Mouse (Mus musculus) frontal cortex, adult (tissue): Measurements from ENCODE around the gene Myo6.

Source experiments
- ATAC-seq: cut with Nextera tagmentation; 2 replicates; pipeline ENCODE4 v1.9.2; 2017; ENCODE audit warnings: mild to moderate bottlenecking, moderate library complexity, mixed read lengths; ENCODE audit not compliant: low TSS enrichment

Myo6 gene

DNA sequence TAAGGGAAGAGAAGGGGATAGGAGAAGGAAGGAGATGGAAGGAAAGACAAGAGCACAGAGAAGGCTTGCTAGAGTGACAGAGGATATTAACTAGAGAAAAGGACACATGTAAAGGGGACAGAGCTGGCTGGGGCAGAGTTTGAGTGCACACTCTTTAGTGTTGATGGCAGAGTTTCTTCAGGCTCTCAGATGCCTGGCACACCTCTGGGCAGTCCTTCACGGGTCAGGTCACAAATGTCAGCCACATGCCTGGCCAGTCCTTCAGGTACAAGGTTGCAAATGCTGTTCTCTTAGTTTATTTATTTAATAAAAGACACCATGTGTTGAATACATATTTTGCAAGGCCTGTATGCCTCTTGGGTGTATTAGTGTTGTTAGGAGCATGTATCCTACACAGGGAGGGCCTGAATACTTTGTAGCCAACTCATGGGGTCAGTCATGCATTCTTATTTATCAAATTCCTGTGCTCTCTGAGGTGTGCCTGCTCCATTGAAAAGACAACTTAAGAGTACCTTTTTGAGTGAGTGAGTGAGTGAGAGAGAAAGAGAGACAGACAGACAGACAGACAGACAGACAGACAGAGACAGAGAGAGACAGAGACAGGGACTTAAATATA is 72.5 kb downstream of the Myo6 start:
- ATAC-seq = no peak

DNA sequence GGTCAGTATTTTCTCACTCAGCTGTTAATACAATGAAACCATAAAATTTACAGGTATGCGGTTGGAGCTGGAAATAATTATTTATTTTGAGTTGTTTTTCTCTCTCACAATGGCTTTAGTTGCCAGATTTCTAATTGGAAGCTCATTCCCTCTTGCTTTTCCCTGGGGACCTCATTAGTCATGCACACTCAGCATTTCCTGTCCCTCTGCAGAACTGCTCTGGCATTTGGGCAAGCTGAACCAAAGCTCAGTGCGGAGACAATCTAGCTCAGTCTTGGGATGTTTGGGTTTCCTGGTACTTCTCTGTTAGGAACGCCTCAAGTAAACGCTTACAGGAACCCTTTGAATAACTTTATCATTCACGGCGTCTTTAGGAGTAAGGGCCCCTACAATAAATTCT is 76.9 kb downstream of the Myo6 start:
- no peak for ATAC-seq

DNA sequence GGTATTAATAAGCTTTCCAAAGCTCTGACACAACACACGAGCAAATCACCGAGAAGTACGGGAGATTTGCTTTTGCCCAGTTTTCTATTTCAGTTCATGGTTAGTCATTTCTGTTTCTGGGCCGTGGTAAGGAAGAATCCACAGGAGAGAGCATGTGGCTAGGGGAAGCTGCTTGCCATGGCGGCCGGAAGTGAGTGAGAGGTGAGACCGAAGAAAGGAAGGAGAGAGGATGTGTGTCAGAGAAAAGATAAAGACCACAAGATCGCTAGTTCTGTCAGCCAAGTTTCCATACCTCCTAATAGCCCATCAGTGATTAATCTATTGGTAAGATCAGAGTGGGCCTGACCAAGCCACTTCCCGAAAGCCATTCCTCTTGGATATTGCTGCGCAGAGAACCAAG is 87.3 kb downstream of the Myo6 start:
- ATAC-seq = no peak

DNA sequence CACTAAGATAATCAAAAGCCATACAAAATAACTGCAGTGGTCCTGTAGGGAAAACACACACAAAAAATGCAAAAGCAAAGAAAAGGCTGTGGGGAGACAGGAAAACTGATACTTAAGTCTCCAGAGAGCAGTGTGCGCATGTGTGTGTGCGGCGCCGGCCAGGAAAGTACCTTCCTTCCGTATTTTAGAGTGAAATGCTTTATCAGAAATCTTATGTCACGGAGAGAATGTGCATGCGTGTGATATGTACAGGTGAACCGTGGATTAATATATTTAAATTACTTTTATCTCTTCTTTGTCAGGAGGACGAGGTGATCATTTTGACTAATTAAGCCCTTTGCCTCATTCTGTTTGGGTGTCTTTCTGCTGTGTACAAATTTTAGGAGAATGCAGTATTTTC is 88.4 kb downstream of the Myo6 start:
- ATAC-seq = no peak

DNA sequence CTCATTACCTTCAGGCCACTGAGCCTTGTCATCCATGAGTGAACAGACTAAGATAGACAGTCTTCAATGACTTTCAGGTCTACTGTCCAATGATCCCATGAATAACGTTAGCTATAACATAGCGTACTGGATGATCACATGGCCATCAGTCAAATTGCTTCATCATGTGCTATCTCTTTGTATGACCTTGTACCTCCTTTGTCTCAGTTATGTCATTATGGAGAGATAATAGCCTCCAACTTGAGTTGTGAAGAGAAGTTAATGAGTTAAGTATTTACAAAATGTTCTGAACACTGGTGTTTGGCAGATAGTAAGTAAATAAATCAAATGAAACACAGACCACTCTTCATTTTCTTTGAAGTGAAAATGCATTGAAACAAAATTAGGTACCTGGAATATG is 91.7 kb downstream of the Myo6 start:
- ATAC-seq = no peak

DNA sequence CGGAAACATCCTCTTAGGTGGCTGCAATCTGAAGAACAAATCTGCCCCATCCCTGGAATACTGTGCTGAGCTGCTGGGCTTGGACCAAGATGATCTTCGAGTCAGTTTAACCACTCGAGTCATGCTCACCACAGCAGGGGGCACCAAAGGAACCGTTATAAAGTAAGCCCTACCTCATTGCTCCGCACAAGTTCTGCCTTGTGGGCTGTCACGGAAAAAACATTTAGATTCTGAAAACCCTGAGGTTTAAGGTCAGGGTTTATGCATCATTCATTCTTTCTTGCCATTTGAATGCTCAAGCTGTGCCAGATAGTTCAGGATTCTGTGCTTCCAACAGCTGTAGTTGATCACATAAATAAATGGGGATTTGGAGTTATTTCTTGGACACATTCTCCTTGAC is 93.6 kb downstream of the Myo6 start:
- no peak for ATAC-seq

DNA sequence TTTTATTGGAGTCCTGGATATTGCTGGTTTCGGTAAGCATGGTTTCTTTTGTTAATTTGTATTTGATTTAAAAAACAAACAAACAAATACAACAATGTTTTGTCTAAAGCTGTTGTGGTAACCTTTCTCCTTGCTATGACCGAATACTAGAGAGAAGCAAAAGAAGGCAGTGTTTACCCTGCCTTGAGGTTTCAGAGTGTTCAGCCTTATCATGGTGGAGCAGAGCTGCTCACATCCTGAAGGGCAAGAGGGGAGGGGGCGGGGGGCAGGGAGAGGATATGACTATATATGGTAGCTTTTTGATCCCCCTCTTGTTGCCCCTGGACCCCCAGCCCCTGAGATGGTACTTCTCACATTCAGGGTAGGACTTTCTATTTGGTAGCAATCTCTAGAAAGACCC is 96.1 kb downstream of the Myo6 start:
- no peak for ATAC-seq

DNA sequence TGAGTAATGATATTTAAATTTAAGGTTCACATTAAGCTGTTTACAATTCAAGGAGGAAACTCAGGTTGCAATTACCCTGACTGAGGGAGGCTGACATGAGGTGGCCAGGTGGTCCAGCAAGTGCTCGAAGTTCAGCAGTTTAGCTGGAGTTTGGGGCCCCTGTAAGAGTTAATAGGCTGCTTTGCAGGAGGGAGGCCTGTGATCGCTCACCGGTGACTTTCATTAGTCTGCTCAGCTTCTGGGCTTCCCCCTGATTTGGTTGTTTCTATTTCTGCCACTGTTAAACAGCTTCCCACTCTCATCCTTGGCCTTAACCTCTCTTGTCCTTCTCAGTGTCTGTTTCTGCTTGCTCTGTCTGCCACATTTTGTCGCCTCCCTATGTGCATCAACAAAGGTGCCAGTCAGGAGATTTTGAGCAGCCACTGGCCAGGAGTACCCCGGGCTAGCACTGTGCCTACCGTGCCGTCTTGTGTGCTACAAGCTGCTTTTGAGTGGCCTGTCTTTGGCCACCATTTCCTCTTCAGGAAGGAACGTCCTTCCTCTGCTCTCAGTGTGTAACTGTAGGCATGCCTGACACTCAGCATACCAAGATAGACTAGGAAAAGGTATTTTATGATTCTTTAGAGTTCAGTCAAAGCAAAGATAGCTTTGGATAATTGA is 97.7 kb downstream of the Myo6 start:
- no peak for ATAC-seq

DNA sequence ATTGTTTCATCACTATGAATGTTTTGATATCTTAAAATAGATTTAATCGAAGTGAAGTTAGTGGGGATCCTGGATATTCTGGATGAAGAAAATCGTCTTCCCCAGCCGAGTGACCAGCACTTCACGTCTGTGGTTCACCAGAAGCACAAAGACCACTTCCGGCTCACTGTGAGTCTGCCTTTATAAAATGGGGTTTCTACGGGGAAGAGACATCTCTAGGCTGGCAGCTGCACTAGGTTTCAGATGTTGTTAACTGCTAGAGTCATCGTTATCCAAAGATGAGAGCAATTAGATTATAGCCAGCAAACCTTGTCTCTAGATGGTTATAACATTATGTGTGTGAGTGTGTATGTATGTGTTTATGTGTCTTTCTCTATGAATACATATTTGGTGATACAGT is 101.3 kb downstream of the Myo6 start:
- no peak for ATAC-seq

DNA sequence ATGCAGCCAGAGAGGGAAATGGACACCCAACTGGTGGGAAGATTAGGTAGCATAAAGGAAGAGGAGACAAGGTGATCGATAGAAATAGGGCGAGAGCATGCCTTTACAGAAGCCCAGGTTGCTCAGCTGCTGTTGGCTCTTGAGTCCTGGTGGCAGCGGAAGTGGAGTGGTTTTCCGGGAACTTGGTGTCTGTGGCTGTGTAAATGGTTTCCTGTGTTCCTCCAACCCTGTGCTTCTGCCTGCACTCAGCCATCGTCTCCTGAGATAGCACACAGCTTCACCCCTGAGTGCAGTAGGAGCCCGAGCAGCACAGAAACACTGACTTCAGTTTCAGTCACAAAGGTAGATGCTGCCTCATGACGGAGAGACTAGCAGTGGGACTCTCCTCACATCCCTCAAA is 101.7 kb downstream of the Myo6 start:
- no peak for ATAC-seq

DNA sequence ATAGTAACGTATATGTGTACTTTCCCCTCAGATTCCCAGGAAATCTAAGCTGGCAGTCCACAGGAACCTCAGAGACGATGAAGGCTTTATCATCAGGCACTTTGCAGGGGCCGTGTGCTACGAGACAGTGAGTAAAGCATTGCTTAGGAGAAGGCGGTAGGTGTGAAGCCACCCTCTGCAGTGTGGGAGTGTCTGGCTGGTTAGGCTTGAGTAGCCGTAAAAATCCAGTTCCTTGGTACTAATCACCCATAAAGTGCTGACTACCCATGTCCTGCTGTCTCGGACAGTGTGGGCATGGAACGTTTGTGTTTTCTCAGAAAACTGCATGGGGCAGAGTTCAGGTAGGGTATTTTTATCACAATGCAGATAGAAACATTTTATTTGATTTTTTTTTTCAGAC is 104.8 kb downstream of the Myo6 start:
- peak; percentile 90 for ATAC-seq

DNA sequence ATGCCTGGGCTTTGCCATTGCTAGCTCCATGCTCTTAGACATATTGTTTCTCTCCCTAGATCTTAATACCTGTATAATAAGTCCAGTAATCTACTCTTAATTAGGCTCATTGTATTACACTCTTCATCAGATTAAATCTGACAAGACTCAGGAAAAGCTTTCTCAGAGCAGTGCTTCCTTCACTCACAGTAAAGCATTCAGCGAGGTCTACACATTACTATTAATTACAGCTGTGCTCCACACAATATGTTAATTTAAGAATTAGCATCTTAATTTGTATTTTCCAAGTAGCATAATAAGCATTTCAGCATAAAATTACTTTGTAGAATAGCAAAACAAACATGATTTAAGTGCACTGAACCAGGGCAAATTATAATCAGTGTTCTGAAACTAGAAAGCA is 108.1 kb downstream of the Myo6 start:
- no peak for ATAC-seq

DNA sequence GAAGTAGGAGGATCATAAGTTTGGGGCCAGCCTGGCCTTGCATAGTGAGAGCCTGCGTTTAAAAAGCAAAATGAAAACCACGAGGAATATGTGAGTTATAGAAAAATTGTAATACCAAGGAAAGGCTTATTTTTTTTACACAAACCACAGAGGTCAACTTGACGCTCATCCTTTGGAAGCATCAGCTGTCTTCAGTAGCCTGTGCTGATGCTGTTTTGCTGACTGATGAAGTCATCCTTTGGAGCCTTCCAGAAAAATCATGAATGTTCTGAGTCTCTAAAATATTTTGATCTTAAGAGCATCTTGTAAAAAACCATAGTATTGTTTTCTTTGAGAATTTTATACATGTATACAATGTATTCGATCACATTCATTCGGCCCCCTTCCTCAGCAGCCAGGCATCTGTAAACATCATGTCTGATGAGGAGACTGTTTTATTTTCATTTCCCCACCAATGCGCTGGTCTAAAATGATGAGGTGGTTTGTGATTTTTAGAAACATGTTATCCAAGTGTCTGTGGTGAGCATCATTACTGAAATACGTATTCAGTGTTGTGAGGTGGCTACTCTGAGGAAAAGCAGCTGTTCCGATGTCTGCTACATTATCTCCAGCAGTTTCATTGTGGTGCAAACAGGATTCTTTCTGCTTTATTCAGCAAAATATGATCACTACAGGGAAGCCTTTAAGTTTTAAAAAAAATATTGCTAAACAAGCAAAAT is 110.4 kb downstream of the Myo6 start:
- no peak for ATAC-seq

DNA sequence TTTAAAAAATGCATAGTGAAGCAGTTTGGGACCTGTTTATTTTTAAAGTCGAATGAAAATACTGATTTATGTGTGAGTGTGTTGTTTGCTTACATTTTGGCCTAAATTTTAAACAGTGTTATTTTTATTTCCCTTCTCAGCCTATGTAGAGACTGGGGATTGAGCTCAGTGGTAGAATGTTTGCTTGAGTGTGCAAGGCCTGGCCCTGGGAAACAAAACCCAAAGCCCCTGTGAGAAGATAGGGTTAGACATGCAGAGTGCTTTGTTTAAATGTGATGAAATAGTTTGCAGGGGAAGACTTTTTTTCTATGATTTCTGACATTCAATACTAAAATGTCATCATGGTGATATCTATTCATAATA is 110.9 kb downstream of the Myo6 start:
- ATAC-seq = no peak

DNA sequence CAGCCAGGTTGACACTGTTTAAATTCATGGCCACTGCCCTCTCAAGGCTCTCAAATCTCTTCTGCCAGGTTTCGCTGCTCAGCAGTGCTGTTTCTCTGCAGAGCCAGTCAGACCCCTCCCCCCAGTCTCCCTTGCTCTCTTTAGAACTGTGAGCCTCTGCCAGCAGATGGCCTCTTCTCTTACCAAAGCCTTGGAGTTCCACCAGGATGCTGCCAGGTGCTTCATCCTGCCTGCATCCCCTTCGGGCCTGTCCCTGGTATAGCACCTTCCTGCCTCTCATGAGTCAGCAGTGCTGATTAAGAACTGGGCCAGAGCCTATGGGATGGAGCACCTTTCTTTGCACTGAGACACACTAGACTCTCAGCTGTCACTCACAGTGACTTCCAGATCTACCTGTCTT is 112.3 kb downstream of the Myo6 start:
- peak; percentile 34; the same call in 1 of the 2 replicates for ATAC-seq

DNA sequence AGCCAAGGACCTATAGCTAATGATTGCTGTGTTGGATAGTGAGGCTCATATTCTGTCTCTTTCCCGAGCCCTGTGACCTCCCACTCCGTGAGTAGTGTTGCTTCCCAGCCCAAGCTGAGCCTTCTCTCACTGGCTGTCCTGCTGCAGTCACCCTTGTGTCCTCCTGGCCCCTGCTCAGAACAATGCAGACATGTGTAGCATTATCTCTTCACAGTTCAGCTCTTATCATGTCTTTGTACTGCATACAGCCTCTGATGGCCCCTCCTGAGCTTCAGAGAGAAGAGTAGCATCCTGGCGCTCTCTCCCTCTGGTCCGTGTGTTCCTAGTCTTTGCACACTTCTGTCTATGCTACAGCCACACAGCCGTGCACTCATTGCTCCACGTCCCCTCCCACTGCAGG is 112.9 kb downstream of the Myo6 start:
- ATAC-seq = no peak

DNA sequence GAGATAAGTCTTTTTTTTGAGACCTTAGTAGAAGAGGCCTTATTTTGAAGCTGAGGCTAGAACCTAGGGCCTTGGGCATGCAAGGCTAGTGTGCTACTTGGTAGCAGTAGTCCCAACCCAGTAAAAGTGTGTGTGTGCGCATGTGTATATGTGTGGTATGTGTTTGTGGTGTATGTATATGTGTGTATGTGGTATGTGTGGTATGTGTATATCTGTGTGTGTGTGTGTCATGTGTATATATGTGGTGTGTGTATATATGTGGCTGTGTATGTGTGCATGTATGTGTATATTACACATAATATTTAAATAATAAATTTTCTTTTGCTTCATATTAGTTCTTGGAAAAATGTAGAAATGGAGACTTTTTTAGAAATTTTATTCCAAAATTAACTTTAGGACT is 115.9 kb downstream of the Myo6 start:
- no peak for ATAC-seq

DNA sequence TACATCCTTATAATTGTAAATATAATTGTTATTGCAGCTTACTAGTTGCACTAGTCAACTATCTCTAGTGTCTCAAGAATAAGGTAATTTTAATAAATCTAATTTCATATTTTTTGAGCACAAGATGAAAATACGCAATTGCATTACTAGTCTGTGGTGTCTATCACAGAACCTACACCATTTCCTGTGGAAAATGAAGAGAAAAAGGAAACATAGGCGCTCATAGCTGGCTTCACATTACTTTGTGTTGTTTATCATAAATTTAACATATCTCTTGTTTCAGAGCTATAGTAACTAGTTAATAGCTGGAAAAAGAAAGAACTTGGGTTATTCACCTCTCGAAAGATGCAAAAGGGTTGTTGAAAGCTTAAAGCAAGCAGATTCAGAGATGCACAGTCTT is 117.6 kb downstream of the Myo6 start:
- ATAC-seq = no peak

DNA sequence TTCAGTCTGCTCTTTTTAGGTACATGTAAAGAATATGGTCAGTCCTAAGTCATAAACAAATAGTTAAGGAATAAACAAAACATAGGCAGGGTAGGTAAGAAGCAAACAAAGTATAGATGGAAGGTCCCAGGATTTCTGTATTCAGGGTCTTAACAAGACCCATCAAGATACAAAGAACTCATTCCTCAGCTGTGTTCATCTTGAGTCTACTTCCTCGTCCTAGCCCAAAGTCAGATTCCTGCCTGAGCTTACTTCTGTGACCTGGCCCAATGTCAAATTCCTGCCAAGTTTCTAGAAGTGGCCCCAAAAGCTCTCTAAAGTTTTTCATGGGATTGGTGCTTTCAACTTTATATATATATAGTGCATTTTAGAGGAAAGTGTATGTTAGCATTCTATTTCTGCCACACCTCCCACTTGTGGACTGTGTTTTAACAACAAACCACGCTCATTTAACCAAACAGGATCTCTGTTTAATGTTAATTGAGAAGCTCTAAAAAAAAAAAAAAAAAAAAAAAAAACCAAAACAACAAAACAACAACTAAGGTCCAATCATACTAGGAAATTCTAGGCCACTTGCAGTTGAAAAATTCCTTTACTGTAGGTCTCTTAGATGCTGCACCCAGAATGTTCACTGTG is 119.8 kb downstream of the Myo6 start:
- ATAC-seq = no peak

DNA sequence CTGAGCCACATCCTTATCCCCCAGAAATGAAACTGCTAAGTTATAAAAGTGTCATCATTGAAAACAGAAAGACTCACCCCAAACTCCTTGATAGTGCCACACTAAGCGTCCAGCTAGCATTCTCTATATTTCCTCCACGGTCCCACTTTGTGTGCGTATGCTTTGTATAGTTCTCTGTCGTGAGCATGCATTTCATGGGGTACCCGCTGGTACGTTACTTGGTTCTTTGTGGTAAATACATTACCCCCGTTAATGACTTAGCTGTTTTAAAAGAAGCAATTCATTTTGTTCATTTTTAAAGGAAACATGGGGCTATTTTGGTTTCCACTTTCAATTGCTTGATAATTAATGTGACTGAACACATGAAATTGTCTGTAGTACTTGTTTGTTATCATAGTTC is 122.0 kb downstream of the Myo6 start:
- no peak for ATAC-seq

DNA sequence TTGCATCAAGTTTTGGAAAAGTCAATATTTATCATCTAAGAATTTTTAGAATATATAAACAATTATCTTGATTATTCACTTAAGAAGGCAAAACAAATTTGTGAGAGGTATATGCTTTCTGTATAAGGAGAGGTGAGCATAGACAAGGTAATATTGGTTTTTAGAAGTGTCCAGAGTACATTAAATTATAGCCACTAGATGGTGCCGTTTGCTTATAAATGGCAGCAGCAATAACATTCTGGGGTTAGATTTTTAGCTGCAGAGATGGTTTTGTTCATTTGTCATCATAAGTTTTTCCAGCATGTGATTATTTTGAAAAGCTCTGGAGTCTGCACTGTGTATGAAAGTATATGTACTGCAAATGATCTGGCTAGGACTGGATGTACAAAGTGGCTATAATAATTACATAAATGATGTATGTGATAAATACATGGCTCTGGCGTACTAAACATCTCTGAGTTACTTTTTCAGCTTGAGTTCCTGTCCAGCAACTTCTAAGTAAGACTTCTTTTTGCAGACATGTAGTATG is 128.3 kb downstream of the Myo6 start:
- peak; percentile 80 for ATAC-seq

DNA sequence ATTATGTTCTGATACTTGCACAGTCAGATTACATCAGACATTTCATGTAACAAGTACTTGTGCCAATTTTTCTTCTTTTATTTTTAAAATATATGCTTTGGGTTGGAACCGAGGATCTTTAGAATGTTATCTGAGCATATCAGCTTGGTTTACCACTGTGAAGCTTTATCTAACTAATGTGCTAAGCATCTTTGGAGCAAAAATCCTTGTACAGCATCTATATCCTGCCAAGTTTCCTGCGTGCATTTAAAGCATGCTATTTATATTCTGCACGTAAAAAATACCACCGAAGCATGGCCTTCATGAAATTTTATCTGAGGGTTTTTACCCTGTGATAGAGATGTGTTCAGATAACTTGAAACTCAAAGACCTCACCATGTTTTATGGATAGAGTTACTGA is 131.3 kb downstream of the Myo6 start:
- peak; percentile 62; the same call in 1 of the 2 replicates for ATAC-seq

DNA sequence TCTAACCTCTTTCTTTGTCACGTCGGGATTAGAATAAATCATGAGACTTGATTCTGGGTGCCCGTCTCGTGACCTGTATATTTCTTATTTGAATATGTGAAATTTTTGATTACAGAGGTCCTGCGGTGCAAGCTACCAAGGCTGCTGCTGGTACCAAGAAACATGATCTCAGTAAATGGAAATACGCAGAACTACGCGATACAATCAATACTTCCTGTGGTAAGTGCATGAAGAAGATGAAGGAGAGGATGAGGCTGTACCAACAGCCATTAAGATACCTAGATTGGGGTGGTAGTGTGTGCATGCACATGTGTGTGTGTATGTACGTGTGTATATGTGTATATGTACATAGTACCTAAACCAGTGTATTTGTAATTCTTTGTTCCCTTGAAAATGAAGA is 134.2 kb downstream of the Myo6 start:
- no peak for ATAC-seq
